Mouse (Mus musculus): ENCODE results near the gene Rxra.

DNA sequence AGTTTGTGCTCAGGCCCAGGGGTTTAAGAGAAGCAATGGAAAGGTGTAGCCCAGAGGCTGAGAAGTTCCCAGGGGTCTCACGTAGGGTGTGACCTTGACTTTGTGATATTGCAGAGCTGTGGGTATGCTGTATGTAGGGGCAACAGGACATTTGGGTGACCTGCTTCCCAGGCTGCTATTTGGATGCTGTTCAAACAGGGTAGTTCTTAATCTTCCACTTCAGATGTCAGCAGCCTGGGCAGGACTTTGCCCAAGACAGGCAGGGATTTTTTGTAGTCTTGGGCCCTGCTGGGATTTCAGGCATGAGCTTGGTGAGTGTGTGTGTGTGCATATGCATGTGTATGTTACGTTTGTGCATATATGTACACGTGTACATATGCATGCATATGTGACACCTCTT is 28.4 kb downstream of the Rxra start:
- TF ChIP-seq CTCF (IDR thresholded peaks at IDR 0.05; ENCODE audit: low read depth), result no peak
- no peak for TF ChIP-seq EP300 (IDR thresholded peaks at IDR 0.05; ENCODE audit: low read depth)
